Mouse (Mus musculus) adrenal gland, postnatal 25 days (tissue): Measurements from ENCODE around the gene Rbfox3. TPM values are rescaled to one million over a fixed set of nuclear protein-coding genes. Genes with fewer than 3 reads are reported as not detected.

Source experiments
- DNase-seq: peaks from one replicate; pipeline ENCODE4 v3.0.0; 2021; ENCODE audit warnings: mixed read lengths
- total RNA-seq: library from RNA; stranded (reverse); gene quantifications from 2 replicates; pipeline ENCODE4 v1.2.3, GENCODE M21; 2021

Gene Rbfox3
- total RNA-seq, 1 experiment from 2014 or later: 7.2 TPM

DNA sequence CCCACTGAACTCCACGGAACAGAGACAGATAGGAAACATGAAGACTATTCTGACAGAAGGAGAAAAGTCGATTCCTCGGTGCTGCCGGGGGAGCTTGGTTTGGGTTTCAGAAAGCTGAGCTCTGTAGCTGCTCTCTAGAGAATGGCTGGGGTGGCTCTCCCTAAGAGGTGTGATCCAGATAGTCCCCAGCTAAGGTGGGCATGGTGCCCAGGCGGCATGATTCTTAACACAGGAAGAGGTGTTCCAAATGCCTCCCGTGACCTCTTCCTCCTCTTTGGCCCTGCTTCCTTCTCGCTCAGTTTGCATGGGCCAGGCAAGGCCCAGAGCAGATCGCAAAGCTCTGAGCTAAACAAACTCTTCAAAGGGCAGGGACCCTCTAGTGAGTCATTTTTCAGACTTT lies 243.0 kb downstream of the Rbfox3 start:
- peak; percentile 43 for DNase-seq

DNA sequence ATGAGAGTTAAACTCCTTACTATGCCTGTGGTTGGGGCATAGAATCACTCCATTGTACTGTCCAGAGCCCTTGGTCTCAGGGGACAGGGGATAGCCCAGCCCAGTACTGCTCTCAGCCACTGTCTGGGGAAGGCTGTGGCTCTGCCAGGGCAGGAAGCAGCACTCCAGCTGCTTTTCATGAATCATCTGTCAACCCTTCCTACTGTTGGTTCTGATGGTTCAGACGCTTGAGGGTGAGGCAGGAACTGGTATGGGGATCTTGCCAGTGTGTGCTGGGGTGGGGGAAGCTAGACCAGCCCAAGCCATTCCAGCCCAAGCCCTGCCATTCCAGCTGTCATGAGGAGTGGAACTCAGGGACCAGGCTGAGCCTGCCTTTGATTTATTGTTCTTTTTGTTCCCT lies 243.5 kb downstream of the Rbfox3 start:
- no peak for DNase-seq

DNA sequence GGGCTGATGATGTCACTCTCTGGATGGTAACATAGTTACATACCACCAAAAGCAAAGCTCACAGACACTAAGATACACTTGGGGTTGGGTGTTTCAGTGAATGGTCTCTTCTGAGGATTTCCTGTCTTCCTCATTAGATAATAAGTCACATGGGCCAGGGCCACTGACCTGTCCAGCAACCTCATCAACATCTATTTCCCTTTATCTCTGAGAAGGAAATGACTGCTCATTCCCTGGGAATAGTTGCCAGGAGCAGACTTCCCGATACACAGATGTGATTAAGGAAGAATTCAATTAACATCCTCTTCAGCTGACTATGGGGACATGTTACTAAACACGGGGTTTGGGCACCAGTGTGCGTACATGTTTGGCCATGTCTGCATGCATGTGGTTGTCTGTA lies 245.2 kb downstream of the Rbfox3 start:
- no peak for DNase-seq

DNA sequence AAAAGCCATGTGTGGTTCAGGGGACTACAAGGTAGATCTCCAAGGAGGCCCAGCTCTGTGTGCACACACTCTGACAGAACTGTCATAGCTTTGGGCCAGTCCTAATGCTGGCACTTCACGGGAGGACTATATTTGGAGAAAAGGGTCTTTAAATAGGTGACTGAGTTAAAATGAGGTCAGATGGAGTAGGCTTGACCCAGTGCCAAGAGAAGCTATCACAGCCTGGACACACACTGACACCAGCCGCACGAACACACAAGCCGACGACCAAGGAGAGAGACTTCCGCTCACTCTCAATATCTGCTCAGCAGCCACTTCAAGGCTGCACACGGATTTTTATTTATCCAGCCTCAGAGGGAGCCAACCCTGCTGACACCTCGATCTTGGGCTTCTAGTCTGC lies 248.1 kb downstream of the Rbfox3 start:
- no peak for DNase-seq

DNA sequence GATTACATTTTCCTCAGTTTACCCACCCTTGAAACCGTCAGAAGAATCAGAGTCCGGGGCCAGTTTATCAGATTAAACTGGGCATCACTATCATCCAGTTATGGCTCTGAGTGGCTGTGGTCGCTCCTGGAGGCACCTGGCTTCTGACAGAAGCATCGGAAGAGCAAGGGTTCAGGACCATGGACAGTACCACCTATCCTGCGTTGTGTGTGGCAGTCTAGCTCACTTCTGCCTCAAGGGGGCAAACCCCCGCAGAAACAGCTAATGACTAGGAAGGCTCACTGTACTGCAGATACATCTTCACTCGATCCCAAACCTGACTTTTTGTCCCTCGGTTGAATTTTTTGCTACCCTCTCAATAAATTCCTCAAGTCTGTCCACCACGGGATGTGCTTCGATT lies 252.1 kb downstream of the Rbfox3 start:
- no peak for DNase-seq

DNA sequence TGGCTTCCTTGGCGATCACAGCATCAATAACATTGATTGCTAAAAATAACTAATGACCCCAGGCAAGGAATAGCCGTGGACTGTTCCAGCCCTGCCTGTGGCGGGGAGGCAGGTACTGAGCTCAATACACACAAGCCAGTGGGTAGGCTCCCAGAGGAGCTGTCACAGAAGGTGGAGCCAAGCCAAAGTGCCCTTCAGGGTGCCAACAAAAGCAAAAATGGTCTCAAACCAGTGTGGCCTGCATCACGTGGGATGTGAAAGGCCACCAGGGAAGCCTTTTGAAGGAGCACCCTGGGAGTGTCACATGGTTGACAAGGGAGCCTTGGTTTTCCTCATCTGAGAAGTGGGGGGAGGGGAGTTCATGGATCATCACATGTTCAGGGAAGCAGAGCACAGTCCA lies 255.6 kb downstream of the Rbfox3 start:
- no peak for DNase-seq

DNA sequence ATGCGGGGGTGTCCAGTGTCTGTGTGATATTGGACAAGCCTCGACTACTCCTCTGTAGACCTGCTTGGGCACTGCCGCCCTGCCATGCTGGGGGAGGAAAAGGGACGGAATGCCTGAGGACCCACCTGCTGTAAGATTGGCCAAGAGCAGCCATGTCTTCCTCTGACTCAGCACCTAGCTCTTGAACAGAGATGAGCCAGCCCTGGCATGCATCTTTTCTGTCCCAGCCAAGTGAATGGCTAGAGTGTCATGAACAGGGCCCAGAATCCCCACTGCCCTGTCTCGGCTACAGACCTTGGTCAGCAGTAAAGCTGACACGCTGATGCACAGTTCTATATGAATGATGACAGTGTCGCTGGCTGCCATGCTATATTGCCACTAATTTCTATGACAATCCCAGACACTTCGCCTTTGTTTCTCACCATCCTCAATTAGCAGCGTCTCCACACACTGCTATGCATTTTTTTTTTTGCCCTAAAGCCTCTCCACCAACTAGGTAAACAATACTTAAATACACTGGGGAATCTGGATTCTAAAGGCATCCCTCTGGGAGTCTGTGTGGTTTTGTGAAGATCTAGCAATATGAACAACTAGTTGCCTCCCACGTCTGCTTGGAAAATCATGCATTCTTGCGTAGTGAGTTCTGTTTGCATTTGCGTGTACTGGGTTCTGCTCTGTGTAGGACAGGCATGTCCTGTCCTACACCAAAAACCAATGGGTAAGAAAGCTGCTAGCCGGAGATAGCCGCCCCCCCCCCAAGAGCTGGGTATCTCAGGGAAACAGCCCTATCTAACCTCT lies 257.7 kb downstream of the Rbfox3 start:
- DNase-seq: no peak

DNA sequence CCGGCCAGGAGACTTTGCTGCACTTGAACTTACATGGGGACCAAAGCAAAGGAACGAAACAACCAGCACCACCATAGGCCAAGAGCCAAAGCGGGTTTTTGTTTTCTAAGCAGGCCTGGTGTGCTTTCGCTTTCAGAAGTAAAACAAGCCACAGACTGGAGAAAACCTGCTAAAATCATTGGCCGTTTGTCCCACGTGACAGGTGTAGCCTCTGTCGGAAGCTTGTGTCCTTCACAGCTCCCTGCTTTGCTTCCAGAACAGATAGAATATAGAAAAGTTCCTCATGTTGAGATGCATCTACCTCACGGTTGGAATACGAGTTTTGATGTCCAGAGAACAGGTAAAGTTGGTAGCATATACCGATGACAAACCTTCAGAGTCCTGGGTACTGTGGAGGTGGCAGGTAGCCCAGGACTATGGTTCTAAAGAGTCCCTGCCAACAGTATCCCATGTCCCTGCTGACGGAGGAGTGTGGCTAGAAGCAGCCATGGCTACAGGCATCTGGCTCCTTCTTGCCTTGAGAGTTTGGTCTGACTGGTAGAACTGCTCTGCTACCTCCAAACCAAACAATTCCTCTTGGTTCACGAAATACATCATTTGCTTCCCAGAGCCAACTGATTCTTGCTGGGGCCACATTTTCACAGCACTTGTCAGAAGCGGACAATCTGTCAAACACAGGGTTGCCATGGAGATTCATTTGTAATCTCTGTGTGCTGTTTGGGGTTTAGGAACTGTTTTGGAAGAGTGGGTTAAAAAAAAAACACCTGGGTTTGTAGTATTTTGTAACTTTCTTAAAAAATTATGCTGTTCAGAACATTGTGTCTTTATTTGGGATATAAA lies 258.8 kb downstream of the Rbfox3 start:
- no peak for DNase-seq

DNA sequence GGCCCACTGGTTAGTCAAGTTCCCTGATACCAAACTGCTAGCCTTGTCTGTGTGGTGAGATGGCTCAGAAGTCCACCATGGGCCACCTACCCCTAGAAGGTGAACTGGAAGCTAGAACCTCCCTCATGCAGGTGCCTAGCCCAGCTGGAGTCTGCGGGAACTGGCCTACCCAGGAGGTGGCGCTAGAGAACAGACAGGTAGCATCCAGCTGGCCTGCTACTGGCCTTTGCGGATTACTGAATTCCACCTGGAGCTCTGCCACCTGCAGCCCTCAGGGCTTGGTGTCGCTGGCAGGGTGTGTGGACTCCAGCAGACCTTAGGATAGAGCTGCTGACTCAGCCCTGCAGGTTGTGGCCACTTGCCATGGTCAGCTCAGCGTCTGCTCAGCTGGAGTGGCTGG lies 263.0 kb downstream of the Rbfox3 start:
- peak; percentile 59 for DNase-seq

DNA sequence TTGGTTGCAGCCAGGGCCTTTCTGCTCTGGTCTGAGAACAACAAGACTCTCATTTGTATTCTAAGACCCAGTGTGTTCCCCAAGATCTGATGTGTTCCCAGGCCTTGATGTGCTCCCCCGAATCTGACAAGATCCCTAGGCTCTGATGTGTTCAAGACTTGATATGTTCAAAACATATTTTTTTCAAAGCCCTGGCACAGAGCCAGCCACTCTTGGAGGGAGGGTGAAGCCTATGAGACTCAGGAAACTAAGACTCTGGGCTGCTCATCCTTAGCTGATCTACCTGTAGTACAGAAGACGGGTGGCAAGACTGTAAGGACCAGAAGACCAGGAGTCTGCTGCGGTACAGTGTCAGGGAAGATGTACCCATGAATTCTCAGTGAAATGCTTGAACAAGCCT lies 264.5 kb downstream of the Rbfox3 start:
- no peak for DNase-seq

DNA sequence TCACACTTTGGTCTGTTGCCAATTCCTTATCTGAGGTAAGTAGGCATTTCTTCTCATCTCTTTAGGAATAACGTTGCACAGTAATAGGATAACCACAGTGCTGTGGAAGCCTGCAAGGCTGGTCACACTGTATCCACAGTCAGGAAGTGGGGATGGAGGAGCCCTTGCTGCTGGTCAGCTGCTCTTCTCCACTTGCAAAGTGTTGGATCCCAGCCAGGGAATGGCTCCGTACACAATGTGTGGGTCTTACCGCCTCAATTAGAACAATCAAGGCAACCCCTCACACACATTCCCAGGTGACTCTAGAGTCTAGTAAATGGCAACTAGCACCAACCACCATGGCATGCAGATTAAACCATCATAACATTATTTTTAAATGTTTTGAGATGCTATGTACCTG lies 266.2 kb downstream of the Rbfox3 start:
- DNase-seq: no peak

DNA sequence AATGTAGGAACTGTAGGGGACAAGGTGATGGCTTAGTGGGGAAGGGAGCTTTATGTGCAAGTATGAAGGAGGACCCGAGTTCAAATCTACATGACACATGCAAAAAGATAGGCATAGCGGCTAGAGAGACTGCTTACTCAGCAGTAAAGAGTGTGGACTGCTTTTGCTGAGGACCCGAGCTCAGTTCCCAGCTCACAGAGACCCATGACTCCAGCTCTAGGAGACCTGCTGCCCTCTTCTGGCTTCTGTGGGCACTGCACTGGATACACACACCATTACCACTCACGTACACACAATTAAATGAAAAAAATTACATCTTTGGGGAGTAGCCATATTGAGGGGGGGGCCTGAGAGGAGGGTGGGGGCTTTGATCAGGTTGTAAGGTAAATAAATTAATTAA lies 270.7 kb downstream of the Rbfox3 start:
- DNase-seq: no peak

DNA sequence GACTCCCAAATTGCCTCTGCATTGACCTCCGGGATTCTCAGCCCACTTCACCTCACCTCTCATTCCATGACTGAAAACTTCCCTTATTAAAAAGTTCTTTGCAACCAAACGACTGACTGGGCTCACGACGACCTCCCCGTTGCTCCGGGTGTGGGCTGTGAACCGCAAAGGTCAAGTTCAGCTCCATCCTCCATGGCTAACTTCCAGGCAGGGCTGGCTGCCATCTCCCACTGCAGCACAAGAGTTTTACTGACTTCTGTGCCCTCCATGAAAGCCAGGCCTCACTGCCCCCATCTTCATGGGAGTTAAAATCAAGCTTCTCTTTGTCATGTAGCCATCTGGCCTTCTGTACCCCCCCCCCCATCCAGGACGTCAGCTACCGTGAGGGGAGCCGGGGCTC lies 273.7 kb downstream of the Rbfox3 start:
- DNase-seq: no peak

DNA sequence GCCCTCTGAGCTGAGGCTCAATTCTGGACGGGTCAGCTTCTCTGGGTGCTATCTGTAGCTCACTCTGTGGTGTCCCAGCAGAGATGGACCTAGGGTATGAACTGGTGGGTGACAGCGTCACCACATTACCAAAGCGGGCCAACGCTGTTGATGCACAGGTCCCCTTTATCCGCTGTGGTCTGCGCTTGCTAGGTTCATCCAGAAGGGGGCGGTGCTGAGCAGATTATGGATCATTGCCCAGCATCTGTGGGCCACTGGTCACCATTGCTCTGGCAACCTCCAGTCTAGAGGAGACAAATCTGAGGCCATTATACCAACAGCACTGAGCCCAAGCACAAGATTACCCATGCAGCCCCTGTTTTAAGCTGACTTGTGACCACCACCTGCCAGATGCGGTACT lies 276.8 kb downstream of the Rbfox3 start:
- no peak for DNase-seq

DNA sequence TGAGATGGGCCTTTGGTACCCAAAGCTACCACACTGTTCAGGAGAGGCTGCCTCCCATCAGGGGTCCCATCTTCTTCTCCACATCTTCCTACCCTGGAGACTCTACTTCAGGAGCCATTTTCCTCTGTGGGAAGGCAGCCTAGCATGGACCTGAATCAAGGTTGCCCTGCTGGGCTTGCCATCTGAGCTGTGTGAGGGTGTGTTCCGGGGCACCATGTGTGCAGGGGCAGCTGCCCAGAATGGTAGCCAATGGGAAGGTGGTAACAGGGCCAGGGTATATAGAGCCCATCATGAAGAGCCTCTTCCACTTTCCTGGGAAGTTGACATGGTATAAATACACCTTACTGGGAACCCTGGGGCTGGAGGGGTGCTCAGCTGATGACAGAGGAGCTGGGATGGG lies 281.7 kb downstream of the Rbfox3 start:
- DNase-seq: no peak

DNA sequence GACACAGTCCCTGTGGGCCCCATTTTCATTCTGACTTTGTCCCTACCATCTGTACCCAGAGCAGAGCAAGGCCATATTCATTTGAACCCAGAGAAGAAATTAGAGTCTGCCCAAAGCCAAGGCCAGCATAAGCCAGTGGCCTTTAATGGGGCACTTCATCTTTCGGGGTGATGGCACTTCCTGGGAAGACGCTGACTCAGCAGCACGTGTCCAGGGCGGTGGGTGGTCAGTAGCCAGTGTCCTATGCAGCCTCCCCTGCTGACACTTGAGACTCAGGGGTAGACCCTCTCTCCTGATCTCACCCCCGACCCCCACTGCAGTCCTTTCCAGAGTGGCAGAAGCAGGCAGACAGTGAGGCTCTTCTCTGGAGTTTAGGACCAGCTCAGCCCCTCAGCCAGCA lies 283.9 kb downstream of the Rbfox3 start:
- DNase-seq: no peak

DNA sequence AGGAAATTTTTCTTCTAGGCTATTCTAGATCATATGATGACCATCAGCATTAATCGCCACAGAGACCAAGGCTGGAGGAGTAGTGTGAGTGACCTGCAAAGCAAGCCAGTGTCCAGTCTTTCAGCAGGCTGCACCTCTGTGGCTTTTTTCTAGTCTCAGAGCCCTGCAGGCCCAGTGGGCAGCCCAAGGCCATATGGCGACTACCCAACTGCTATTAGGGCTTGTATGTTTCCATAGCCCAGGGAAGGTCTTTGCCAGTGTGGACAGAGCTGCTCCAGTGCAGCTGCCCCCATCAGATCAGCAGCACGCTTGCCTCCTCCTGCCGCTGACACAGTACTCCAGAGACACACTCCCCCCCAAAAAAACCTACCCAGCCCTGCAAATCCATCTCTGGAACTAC lies 290.5 kb downstream of the Rbfox3 start:
- DNase-seq: no peak

DNA sequence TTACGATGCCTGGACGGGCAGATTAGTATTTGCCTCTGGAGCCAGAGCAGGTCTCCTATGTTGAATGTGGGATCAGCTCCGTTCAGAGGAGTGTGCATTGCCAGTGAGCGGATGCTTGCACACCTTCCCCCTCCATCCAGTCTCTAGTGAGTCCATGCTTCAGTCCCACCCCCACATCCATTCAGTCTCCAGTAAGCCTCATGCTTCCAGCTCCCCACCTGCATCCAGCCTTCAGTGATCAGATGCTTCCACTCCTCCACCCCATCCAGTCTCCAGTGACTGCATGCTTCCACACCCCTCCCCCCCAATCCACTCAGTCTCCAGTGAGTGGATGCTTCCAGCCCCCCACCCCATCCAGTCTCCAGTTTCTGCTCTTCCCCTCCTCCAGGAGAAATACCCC lies 297.3 kb downstream of the Rbfox3 start:
- DNase-seq: no peak

DNA sequence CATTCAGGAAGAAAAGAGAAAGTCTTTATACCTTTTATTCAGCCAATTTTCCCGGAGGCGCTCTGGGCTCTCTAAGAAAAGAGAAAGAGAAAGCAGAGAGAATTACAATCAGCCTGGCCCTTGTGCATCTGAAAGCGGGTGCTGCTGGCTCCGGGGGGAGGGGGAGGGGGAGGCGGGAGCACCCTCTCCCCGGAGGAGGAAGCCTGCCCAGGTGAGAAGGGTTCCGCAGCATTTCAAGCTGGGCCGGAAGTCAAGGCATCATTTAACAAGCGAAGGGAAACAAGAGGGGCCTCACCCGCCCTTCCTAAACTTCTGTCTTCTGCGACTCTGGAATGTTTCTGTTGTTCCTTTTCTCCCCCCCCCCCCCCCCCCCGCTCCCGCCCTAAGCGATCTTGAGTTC lies 301.3 kb downstream of the Rbfox3 start:
- no peak for DNase-seq

DNA sequence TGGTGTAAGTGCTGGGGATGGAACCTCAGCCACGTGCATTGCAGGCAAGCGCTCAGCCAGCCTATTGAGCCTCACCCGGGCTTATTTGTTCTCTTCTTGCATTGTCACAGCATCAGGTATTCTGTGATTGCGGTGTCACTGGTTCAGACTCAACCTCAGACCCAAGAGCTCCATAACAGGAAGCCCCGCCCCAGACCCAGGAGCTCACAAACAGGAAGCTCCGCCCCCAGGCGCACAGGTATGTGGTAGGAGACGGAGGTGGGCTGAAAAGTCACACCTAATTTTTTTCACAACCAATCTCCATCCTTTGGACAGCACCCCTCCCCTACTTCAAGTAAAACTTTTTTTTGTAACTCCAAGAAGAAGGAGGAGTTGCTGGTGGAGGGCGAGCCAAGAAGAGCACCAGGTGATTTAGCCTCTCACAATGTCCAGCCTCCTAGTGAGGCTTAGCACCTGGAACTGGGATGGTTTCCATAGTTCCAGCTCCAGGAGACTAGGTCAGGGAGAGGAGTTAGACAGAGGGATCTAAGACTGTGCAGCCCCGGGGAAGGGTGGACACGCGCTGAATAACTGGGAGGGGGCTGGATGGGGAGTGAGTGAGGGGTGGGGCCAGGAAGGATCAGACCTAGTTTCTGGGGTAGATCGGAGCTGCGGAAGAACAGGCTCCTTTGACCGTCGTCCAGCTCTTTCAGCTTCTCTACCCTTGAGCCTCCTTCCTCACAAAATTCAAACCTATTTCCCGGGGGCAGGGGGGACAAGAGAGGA lies 302.0 kb downstream of the Rbfox3 start:
- no peak for DNase-seq

DNA sequence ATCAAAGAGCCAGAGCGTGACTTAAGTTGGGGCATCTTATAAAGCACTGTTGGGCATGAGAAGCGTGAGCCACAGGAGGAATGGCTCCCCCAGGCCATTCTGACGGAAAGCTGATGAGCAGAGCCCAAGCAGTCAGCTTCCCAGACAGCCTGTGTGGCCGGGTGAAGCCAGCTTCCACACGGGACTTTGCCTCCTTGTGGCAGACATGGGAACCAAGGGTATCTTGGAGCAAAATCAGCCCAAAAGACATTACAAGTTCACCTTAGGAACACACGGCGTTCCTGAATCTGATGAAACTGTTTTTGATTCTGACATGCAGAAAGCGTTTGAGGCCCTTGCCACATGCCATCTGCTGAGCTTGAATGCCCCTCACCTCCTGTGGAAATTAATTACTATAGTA lies 303.5 kb downstream of the Rbfox3 start:
- DNase-seq: no peak

DNA sequence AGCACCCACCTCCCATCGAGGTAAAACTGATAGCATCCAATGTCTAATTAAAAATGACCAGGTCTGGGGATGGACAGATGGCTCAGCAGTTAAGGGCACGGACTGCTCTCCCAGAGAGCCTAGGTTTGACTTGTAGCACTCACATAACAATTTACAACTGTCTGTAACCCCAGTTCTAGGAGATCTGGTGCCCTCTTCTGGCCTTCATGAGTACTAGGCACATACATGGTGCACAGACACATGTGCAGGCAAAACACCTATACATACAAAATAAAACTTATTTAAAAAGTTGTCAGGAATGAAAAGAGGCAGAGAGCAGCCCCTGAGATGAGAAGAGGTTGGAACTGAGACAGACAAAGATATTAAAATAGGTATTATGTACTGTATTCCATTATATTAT lies 305.8 kb downstream of the Rbfox3 start:
- no peak for DNase-seq

DNA sequence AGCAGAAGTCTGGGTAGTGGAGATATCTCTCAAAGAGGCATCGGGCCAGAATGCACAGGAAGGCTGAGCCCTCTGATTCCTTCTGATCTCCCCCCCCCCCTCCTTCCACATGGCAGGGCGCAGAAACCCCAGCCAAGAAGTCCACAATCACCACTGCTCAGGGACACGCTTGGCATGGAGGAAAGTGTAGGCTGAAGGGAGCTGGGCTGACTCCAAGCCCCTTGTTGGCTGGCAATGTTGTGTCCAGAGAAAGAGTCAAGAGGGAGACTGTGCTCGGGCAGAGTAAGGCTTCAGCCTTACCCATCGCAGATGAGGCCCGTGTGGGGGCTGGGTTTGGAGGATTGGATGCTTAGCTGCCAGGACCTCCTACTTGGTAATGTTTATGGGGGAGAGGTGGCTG lies 307.2 kb downstream of the Rbfox3 start:
- no peak for DNase-seq
